Mouse (Mus musculus): ENCODE measurements around the gene Bola2. TPM values are rescaled to one million over a fixed set of nuclear protein-coding genes. Genes with fewer than 3 reads are reported as not detected.

The Bola2 gene
- total and polyA plus RNA-seq, 2 experiments, result 15.6 to 37.7 TPM

DNA sequence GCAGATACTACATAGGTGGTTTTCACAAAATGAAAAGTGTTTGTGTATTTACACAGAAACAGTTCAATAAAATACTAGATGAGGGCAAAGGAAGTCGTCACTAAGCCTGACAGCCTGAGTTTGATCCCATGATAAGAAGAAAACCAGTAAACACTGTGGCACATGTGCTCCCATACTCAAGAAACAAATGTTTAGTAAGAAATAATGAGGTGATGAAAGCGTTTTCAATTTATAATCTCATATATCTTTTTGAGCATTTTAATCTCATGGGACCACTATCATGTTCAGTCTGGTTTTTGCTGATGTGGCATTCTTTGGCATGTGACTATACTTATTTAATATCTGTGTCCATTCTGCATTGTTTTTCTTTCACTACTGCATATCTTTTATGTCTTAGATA lies 41.2 kb upstream of the Bola2 start:
- TF ChIP-seq POLR2A (IDR thresholded peaks at IDR 0.05; ENCODE audit: extremely low read depth, insufficient read depth, low read length), result no peak
- H3K4me3 ChIP-seq (ENCODE audit: insufficient read depth, low read depth, low read length), result no peak overlapping the region
- H3K36me3 ChIP-seq (ENCODE audit: control insufficient read depth, insufficient read depth, low read length), result no peaks in the 10 kb centered on the region
- no peak overlapping the region for H3K27ac ChIP-seq (replicated peaks; ENCODE audit: insufficient read depth, low read depth, low read length)
- H3K4me1 ChIP-seq (ENCODE audit: control insufficient read depth, insufficient read depth, low read length), result peaks cover 5% of the 10 kb centered on the region
- no peak overlapping the region for H3K9ac ChIP-seq (ENCODE audit: low read depth, low read length)
- no peak for DNase-seq (ENCODE audit: extremely low read depth, low read depth, low spot score)
- 44% methylated on average over 2 of the region's 2 CpGs for WGBS
- H3K27me3 ChIP-seq (ENCODE audit: control insufficient read depth, insufficient read depth, low read length), result no peaks in the 10 kb centered on the region
- peaks cover 7% of the 10 kb centered on the region; the same call in 1 of the 2 replicates for H3K79me2 ChIP-seq (ENCODE audit: control insufficient read depth, insufficient read depth, low read length)

GRCm38 (mm10) chr7:126655695-126656094 lies 39.5 kb upstream of the Bola2 start:
- Histone ChIP-seq H3K4me3 (ENCODE audit: insufficient read depth, low read depth, low read length) (no peak overlapping the region), H3K27me3 (ENCODE audit: control insufficient read depth, insufficient read depth, low read length) (no peaks in the 10 kb centered on the region), H3K4me1 (ENCODE audit: control insufficient read depth, insufficient read depth, low read length) (peaks cover 2% of the 10 kb centered on the region), H3K9ac (ENCODE audit: low read depth, low read length) (no peak overlapping the region), H3K79me2 (ENCODE audit: control insufficient read depth, insufficient read depth, low read length) (peaks cover 7% of the 10 kb centered on the region; the same call in 1 of the 2 replicates), H3K36me3 (ENCODE audit: control insufficient read depth, insufficient read depth, low read length) (no peaks in the 10 kb centered on the region), H3K27ac (replicated peaks; ENCODE audit: insufficient read depth, low read depth, low read length) (0 out of 2 replicates have a peak overlapping the region, but pooled peaks have one; percentile 6)
- WGBS, result 88% methylated on average over 3 of the region's 3 CpGs
- TF ChIP-seq POLR2A (IDR thresholded peaks at IDR 0.05; ENCODE audit: extremely low read depth, insufficient read depth, low read length) (no peak), CTCF (IDR thresholded peaks at IDR 0.05; ENCODE audit: low read depth, low read length) (no peak)
- no peak for DNase-seq (ENCODE audit: extremely low read depth, low read depth, low spot score)

- Histone ChIP-seq H3K9ac (ENCODE audit: low read depth, low read length) (no peak overlapping the region), H3K4me3 (ENCODE audit: insufficient read depth, low read depth, low read length) (no peak overlapping the region), H3K36me3 (ENCODE audit: control insufficient read depth, insufficient read depth, low read length) (peaks cover 4% of the 10 kb centered on the region), H3K79me2 (ENCODE audit: control insufficient read depth, insufficient read depth, low read length) (peaks cover 2% of the 10 kb centered on the region; the same call in 1 of the 2 replicates), H3K27ac (replicated peaks; ENCODE audit: insufficient read depth, low read depth, low read length) (no peak overlapping the region), H3K4me1 (ENCODE audit: control insufficient read depth, insufficient read depth, low read length) (peaks cover 2% of the 10 kb centered on the region), H3K27me3 (ENCODE audit: control insufficient read depth, insufficient read depth, low read length) (no peaks in the 10 kb centered on the region)
- TF ChIP-seq CTCF (IDR thresholded peaks at IDR 0.05; ENCODE audit: low read depth, low read length) (no peak), POLR2A (IDR thresholded peaks at IDR 0.05; ENCODE audit: extremely low read depth, insufficient read depth, low read length) (no peak)
- 100% methylated on average over 1 of the region's 1 CpGs for WGBS
- DNase-seq (ENCODE audit: extremely low read depth, low read depth, low spot score), result no peak
These were observed 37.7 kb upstream of the Bola2 start for GRCm38 (mm10) chr7:126657522-126657921.

DNA sequence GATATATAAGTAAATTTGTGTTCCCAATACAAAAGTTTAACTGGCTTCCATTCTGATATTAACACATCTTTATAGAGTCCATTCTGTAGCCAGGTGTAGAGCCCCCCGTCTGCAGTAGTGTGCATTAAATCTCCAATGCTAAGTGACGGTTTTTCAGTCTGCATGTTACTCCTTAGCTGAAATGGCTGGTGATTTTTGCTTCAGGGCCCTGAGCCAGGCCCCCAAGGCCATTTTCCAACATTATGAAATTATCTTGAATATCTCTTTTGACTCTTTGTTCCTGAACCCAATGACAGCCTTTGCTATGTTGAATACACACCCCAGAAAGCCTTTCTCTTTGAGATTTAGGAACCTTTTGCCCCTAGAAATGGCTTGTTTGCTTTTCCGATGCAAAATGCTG lies 35.4 kb upstream of the Bola2 start:
- Histone ChIP-seq H3K4me3 (ENCODE audit: insufficient read depth, low read depth, low read length) (no peak overlapping the region), H3K27ac (replicated peaks; ENCODE audit: insufficient read depth, low read depth, low read length) (no peak overlapping the region), H3K4me1 (ENCODE audit: control insufficient read depth, insufficient read depth, low read length) (no peaks in the 10 kb centered on the region; the same call in 1 of the 2 replicates), H3K79me2 (ENCODE audit: control insufficient read depth, insufficient read depth, low read length) (peaks cover 2% of the 10 kb centered on the region; the same call in 1 of the 2 replicates), H3K27me3 (ENCODE audit: control insufficient read depth, insufficient read depth, low read length) (no peaks in the 10 kb centered on the region), H3K9ac (ENCODE audit: low read depth, low read length) (no peak overlapping the region), H3K36me3 (ENCODE audit: control insufficient read depth, insufficient read depth, low read length) (peaks cover 20% of the 10 kb centered on the region)
- TF ChIP-seq CTCF (IDR thresholded peaks at IDR 0.05; ENCODE audit: low read depth, low read length) (no peak), POLR2A (IDR thresholded peaks at IDR 0.05; ENCODE audit: extremely low read depth, insufficient read depth, low read length) (no peak)
- DNase-seq (ENCODE audit: extremely low read depth, low read depth, low spot score), result no peak
- WGBS, result 98% methylated on average over 3 of the region's 3 CpGs

DNA sequence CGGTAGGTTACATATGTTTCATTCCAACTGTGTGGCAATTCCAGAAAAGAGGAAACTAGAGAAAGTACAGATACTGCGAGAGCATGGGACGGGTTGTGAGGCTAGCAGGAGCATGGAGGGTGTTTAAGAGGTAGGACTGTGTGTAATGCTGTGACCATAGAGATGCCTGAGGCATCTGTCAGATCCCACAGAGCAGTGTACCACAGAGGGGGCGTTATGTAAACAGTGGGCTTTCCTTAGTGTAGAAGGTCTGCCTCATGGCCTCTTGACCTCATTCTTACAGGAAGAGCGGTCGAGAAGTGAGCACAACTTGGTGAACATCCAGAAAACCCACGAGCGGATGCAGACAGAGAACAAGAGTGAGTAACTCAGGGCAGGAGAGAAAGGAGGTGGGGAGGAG lies 31.6 kb upstream of the Bola2 start:
- Histone ChIP-seq H3K36me3 (ENCODE audit: control insufficient read depth, insufficient read depth, low read length) (peaks cover 32% of the 10 kb centered on the region), H3K27ac (replicated peaks; ENCODE audit: insufficient read depth, low read depth, low read length) (no peak overlapping the region), H3K79me2 (ENCODE audit: control insufficient read depth, insufficient read depth, low read length) (no peaks in the 10 kb centered on the region; the same call in 1 of the 2 replicates), H3K4me3 (ENCODE audit: insufficient read depth, low read depth, low read length) (no peak overlapping the region), H3K9ac (ENCODE audit: low read depth, low read length) (no peak overlapping the region), H3K4me1 (ENCODE audit: control insufficient read depth, insufficient read depth, low read length) (peaks cover 3% of the 10 kb centered on the region), H3K27me3 (ENCODE audit: control insufficient read depth, insufficient read depth, low read length) (no peaks in the 10 kb centered on the region)
- DNase-seq (ENCODE audit: extremely low read depth, low read depth, low spot score), result no peak
- WGBS, result 81% methylated on average over 8 of the region's 8 CpGs
- TF ChIP-seq POLR2A (IDR thresholded peaks at IDR 0.05; ENCODE audit: extremely low read depth, insufficient read depth, low read length) (no peak), CTCF (IDR thresholded peaks at IDR 0.05; ENCODE audit: low read depth, low read length) (no peak)

GRCm38 (mm10) chr7:126665269-126665668 lies 29.9 kb upstream of the Bola2 start:
- Histone ChIP-seq H3K27me3 (ENCODE audit: control insufficient read depth, insufficient read depth, low read length) (no peaks in the 10 kb centered on the region), H3K4me3 (ENCODE audit: insufficient read depth, low read depth, low read length) (no peak overlapping the region), H3K27ac (replicated peaks; ENCODE audit: insufficient read depth, low read depth, low read length) (no peak overlapping the region), H3K79me2 (ENCODE audit: control insufficient read depth, insufficient read depth, low read length) (no peaks in the 10 kb centered on the region; the same call in 1 of the 2 replicates), H3K4me1 (ENCODE audit: control insufficient read depth, insufficient read depth, low read length) (peaks cover 7% of the 10 kb centered on the region), H3K9ac (ENCODE audit: low read depth, low read length) (no peak overlapping the region), H3K36me3 (ENCODE audit: control insufficient read depth, insufficient read depth, low read length) (peaks cover 32% of the 10 kb centered on the region)
- WGBS, result 92% methylated on average over 3 of the region's 3 CpGs
- no peak for TF ChIP-seq POLR2A (IDR thresholded peaks at IDR 0.05; ENCODE audit: extremely low read depth, insufficient read depth, low read length)
- no peak for TF ChIP-seq CTCF (IDR thresholded peaks at IDR 0.05; ENCODE audit: low read depth, low read length)
- DNase-seq (ENCODE audit: extremely low read depth, low read depth, low spot score), result no peak
